Mouse (Mus musculus) gastrocnemius, adult 2 months (tissue): Measurements from ENCODE around the gene Khdrbs1. TPM values are rescaled to one million over a fixed set of nuclear protein-coding genes. Genes with fewer than 3 reads are reported as not detected.

Experiments used
- DNase-seq: peaks from one replicate; pipeline ENCODE4 v3.0.0; 2022
- H3K27ac ChIP-seq: fragments of 200-600 bp; 2 replicates; pipeline ENCODE4 v1.8.1; 2022; ENCODE audit warnings: mild to moderate bottlenecking
- H3K4me3 ChIP-seq: fragments of 200-600 bp; 2 replicates; pipeline ENCODE4 v1.8.1; 2022; ENCODE audit warnings: mild to moderate bottlenecking, moderate library complexity
- CTCF ChIP-seq: fragments of 200-600 bp; IDR thresholded peaks from 2 replicates; pipeline ENCODE4 v1.8.1; 2022; ENCODE audit warnings: antibody characterized with exemption, mild to moderate bottlenecking, moderate library complexity
- intact Hi-C: fragments of 180-260 bp; cut with DNase I; formaldehyde crosslinking; loops from one replicate; pipeline ENCODE4 v1.15.1; 2025
- long read RNA-seq, 2 experiments: library from polyadenylated mRNA; stranded (forward); transcript quantifications; one replicate each; pipeline ENCODE4 v2.0.0; 2021
- total RNA-seq, 2 experiments: library from RNA; stranded (reverse); gene quantifications; 2 replicates each; pipeline ENCODE4 v1.2.3; 2021

The Khdrbs1 gene
- 10 to 100 TPM; 24.3 to 27.0 TPM for total RNA-seq
- long read RNA-seq, experiment 1, transcript Khdrbs1-201 (9 exons, 3,738 nt) = major isoform, 32 of 36 reads
- long read RNA-seq, experiment 1, partial matches to known transcripts = 2 of 36 reads
- long read RNA-seq, experiment 1, other reads (novel, unspliced or antisense) = 0 of 36 reads
- long read RNA-seq, experiment 2, transcript Khdrbs1-201 (9 exons, 3,738 nt) = major isoform, 28 of 33 reads
- long read RNA-seq, experiment 2, partial matches to known transcripts = 3 of 33 reads
- long read RNA-seq, experiment 2, other reads (novel, unspliced or antisense) = 2 of 33 reads

DNA sequence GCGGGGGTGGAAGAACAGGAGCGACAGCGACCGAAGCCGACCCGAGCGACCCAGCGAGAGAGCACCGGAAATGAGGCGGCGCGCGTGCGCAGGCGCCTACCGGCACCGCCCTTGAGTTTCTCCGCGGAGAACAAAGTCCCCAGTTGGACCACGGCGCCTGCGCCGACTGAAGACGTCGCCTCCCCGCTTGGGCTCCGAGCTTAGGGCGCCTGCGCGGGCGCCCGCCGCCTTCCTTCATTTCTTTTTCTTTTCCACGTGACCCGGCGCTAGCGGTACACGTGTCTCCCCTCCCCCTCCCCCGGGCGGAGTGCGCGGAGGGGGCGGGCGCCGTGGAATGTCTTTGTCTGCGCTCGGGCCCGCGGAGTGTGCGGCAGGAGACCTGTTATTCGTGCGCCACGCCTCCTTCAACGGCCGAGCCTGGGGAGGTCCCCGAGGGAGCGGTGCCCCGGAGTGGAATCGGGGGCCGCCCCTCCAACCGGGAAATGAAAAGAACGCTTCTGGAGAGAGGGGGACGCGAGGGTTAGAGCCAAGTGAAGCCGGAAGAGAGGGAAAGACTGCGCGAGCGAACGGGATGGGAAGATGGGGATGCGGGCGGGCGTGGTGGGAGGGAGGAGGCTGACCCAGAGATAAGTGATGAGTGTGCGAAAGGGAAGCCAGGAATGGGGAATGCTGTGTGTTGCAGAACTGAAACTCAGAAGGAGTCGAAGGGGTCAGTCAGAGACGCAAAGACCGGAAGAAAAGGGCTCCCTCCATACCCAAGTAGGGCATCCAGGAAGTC, at the start of gene Khdrbs1:
Gene Khdrbs1, minus strand, starts transcription at position 72 of the 778 bp plus-strand sequence.
- Histone ChIP-seq H3K4me3 (peak within 1 kb of the TSS; percentile 86), H3K27ac (peak within 1 kb of the TSS; percentile 98)
- TF ChIP-seq CTCF = no peak
- DNase-seq = peak; percentile 99
- intact Hi-C loops = loop anchor here (5.0 kb wide), 1 partner anchor 80 kb away; no protein-coding TSS in a partner anchor

DNA sequence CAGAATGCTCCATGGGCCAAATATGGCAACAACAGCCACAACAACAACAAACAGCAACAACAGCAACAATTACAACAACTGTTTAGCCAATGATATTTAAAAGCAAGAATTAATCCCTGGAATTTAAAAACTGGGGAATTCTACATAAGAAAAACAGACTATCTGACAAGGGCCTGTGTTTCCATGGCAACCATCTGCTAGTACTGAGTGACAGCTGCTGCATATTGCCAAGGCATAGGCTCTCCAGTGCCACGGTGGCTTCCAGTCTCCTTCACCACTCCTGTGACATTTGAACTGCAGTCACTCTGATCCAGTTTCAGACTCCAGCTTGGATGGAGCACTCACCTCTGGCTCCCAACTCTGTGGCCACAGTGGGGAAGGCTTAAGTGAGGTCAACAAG, 49.3 kb upstream of the Khdrbs1 start:
- intact Hi-C loops = no loop called here
- H3K27ac ChIP-seq = peak overlapping the region; percentile 13; the same call in 1 of the 2 replicates
- DNase-seq = peak; percentile 31

DNA sequence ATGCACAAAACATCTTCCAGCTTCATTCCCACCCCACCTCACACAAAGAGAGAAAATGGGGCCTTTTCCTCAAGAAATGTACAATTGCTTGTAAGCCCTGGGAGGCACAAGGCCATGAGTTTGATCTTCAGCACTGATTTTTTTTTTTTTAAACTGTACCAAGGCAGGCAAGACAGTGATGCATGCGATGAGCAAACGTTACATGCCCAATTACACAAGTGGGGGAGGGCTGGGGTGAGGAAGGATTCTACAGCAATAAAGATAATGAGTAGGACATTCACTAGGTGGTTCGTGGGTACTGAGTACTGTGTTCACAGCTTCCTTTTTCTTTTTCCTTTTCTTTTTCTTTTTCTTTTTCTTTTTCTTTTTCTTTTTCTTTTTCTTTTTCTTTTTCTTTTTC, 48.4 kb upstream of the Khdrbs1 start:
- TF ChIP-seq CTCF = no peak

More for the DNA sequence above, 49.3 kb upstream of the Khdrbs1 start:
- H3K4me3 ChIP-seq = no peak overlapping the region
- no peak for TF ChIP-seq CTCF

DNA sequence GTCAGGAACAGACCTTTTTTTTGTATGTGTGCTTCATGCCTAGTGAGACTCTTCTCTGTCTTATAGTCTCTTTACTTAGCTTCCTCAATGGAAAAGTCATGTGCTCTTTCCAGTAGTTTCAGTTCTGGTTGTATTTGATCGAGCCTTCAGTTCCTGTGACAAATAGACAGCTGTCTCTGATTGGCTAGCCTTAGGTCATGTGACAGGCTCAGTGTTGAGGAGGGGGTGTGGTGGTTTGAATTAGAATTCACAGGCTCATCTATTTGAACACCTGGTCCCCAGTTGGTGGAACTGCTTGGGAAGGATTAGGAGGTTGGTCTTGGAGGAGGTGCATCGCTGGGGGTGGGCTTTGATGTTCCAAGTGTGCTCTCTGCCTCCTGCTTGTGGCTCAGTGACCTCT, 47.5 kb upstream of the Khdrbs1 start:
- TF ChIP-seq CTCF = no peak
- intact Hi-C loops = loop anchor here (5.0 kb wide), 2 partner anchors 48 to 298 kb away; no protein-coding TSS in a partner anchor
- Histone ChIP-seq H3K27ac (no peak overlapping the region), H3K4me3 (no peak overlapping the region)
- DNase-seq = no peak

More for the DNA sequence above, 48.4 kb upstream of the Khdrbs1 start:
- Histone ChIP-seq H3K4me3 (no peak overlapping the region), H3K27ac (no peak overlapping the region)
- no peak for DNase-seq
- intact Hi-C loops = no loop called here

DNA sequence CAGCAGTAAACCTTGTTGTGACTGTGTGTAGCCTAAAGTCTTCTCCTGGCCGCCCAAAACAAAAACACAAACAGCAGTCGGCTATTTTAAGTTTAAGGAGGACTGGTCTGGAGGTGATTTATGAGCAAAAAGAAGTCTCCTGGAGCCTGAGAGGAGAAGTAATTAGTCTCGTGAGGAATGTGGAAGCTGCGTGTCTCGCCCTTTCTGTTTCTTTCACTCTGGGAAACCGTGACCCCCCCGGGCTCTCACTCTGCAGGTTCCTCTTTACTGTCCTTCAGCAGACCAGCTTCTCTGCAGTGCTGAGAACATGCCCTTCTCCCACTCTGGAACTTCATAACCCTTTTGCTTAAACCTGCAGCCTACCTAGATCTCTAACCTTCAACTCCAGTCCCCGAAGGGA, 46.6 kb upstream of the Khdrbs1 start:
- H3K27ac ChIP-seq = peak overlapping the region; percentile 35; the same call in 1 of the 2 replicates
- DNase-seq = no peak
- intact Hi-C loops = loop anchor here (5.0 kb wide), 2 partner anchors 49 to 299 kb away; no protein-coding TSS in a partner anchor
- H3K4me3 ChIP-seq = no peak overlapping the region
- TF ChIP-seq CTCF = no peak

DNA sequence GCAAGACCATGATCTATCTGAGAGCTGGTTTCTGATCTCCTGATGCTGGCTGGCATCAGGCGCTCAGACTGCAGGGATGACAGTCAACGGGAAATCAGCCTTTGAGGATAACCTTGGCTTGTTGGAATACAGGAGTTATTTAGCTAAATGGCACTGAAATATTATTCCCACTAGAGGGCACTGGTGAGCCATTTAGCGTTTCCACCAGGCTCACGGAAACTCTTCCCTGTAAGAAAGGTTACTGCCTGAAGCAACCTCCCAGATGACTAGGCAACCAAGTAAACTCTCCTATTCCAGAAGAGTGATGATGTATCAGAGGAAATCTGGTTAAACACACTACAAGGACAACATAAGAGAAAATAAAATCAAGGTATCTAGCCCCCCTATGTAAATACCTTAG, 43.1 kb upstream of the Khdrbs1 start:
- peak; percentile 97; the same call in 1 of the 2 replicates for TF ChIP-seq CTCF
- intact Hi-C loops = loop anchor here (1.0 to 5.0 kb wide), 3 partner anchors 52 to 302 kb away; no protein-coding TSS in a partner anchor
- H3K4me3 ChIP-seq = no peak overlapping the region
- peak; percentile 58 for DNase-seq
- 0 out of 2 replicates have a peak overlapping the region, but pooled peaks have one; percentile 28 for H3K27ac ChIP-seq

DNA sequence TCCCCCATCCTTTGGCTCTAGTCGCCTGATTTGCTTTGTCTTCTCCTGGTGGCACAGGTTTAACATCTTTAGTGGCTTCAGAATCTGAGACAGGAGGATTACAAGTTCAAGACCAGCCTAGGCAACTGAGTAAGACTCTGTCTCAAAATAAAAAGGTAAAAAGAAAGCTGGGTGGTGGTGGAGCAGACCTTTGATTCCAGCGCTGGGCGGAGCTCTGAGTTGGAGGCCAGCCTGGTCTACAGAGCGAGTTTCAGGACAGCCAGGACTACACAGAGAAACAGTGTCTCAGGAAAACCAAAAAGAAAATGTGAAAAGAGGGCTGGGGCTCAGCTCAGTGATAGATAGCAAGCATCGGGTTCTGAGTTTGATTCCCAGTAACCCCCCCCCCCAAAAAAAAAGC, 41.4 kb upstream of the Khdrbs1 start:
- peak overlapping the region; percentile 68; the same call in 1 of the 2 replicates for H3K27ac ChIP-seq
- TF ChIP-seq CTCF = no peak
- no peak overlapping the region for H3K4me3 ChIP-seq
- DNase-seq = no peak
- intact Hi-C loops = loop anchor here (5.0 kb wide), 2 partner anchors 34 to 81 kb away; no protein-coding TSS in a partner anchor

DNA sequence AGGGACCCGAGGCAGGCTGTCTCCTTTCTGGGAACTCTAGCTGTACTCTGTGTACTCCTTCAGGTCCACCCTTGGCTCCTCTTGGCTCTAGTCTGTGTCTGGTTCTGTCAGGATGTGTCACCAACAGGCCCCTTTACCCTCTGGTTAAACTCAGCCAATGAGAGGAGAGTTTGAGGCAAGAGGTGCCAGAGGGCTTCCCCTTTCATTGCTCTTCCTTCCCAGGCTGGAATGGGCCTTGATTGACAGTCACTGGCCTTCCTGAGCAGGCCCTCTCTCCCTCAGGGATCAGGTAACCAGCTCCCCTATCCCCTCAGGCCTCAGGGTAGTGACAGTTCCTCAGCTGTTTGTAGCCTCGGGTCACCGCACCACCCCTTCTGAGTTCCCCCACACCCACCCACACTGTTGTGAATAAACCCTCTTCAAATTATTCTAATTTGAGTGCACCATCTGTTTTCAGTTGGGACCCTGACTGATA, 40.8 kb upstream of the Khdrbs1 start:
- H3K4me3 ChIP-seq = no peak overlapping the region
- TF ChIP-seq CTCF = no peak
- H3K27ac ChIP-seq = peak overlapping the region; percentile 68
- peak; percentile 38 for DNase-seq
- intact Hi-C loops = loop anchor here (5.0 kb wide), 2 partner anchors 34 to 81 kb away; no protein-coding TSS in a partner anchor

DNA sequence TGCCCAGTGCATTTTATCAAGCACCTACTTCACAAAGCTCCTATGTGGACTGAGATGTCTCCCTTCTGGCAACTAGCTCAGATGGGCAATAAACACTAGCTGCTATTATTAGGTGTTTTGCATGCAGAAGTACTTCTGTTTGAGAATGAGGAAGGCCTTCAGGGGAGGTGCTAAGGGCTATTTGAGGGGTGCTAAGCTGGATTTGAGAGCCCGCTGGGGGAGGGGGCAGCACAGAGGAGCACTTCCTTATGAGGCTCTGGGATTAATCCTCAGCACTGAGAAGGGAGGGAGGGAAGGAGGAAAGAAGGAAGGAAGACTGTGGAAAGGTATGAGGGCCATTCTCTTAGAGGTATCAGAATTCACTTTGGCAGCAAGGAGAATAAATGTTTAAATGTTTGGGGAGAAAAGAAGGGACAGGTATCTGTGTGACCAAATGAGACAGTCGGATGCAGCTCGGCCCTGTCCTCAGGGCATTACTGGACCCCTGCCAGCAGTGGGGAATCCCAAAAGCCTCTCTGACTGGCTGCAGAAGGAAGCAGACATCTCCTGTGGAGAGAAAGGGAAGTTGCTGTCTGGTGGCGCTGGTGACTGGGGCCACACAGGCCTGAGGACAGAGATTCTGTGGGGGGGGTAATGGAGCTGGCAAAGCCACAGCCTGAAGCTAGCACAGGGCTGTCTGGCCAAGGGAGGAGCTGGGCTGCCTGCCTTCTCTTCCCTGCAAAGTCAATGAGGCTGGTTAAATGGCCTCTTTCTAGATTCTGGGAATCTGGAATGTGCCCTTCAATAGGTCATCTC, 40.0 kb upstream of the Khdrbs1 start:
- Histone ChIP-seq H3K27ac (peak overlapping the region; percentile 68), H3K4me3 (no peak overlapping the region)
- intact Hi-C loops = loop anchor here (5.0 kb wide), 2 partner anchors 35 to 80 kb away; no protein-coding TSS in a partner anchor
- no peak for TF ChIP-seq CTCF
- peak; percentile 57 for DNase-seq

DNA sequence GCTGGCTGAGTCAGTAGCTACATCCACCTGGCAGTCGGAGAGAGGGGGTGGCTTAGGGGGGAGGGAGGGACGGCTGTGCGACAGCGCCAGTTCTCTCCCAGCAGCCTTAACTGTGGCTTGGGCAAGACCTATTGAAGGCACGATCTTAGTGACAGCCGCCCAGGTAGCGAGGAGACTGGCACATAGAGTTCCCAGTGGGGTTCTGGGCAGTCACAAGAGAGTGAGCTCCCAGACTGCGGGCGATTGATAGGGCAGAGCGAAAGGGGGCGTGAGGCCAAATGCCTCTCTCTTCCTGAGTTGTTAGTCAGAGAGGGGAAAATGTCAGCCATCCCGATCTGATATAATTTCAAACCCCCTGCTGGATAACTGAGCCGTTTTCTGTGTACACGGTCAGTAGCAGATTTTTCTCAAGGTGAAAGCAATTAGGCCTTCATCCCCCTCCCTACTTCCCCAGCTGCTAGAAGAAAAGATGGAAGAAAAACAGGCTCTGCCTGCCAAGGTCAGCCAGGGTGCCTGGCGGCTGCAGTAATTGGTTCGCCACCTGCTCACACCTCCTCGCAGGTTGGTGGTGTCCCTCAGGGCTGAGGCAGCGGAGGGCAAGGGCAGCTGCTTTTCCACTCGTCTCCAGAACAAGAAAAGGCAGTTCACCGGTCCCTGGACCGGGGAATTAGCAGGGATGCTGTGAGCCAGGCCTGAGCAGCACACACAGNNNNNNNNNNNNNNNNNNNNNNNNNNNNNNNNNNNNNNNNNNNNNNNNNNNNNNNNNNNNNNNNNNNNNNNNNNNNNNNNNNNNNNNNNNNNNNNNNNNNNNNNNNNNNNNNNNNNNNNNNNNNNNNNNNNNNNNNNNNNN, 29.8 kb upstream of the Khdrbs1 start:
- TF ChIP-seq CTCF = no peak
- intact Hi-C loops = no loop called here
- Histone ChIP-seq H3K4me3 (peak overlapping the region; percentile 64), H3K27ac (peak overlapping the region; percentile 68)
- DNase-seq = peak; percentile 63

DNA sequence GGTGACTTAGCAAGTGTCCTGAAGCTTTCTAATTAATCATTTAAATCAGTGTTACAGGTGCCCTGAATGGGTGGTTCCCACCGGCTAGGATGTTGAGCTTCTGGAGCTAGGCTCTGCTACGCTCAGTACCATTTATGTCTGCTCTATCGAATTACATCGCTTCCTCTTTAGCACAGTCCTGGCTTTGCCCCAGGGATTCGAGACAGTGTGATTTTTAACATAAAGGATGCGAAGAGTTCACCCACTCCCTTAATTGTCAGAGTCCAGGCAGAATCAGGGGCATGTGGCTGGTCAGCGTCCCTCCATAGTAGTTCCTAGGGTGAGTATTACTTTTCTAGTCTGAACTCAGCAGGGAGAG, 29.2 kb upstream of the Khdrbs1 start:
- TF ChIP-seq CTCF = no peak
- H3K4me3 ChIP-seq = peak overlapping the region; percentile 64
- H3K27ac ChIP-seq = peak overlapping the region; percentile 68
- intact Hi-C loops = no loop called here
- no peak for DNase-seq
